Comparison of ENCODE assay signal across 10 mouse cellular contexts in the genomic region with DNA sequence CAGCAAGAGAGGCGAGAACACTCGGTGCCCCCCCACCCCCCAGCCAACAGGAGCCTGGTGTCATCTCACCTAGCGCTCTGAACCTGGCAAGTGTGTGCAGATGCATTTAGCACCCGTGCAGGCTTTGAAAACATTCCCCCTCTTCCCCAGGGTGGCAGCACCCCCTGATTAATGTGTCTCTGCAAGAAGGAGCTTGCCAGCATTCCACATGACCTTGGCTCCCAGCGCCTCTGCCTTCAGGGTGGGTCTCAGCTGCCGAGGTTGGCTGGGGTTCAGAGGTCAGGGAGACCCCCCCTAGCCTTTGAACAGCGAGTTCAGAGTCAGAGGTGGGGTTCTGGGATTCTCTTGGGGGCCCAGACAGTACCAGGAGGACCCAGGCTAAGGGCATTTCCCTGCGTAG.
DNase-seq lines count a peak whose midpoint lies in the region; ATAC-seq lines count a peak whose summit lies in the region.
"Had no signal": no experiment of that assay in that cellular context is flagged by ENCODE, and none has a peak within 500 bp of the region (broad histone marks: within the 10 kb centered on the region; RNA-seq: fewer than 3 reads in every experiment).

No protein-coding gene starts in this region.

- peaks cover 95% of the 10 kb centered on the region for H3K36me3 ChIP-seq in megakaryocyte, embryonic 14.5 days (replicated peaks; ENCODE audit: low read length)
- H3K36me3 ChIP-seq in limb, embryonic 10.5 days, result no peaks in the 10 kb centered on the region
- no peaks in the 10 kb centered on the region for H3K36me3 ChIP-seq in stomach, embryonic 16.5 days (ENCODE audit: control insufficient read depth, insufficient read depth, low read length)

- H3K4me2 ChIP-seq in stomach, embryonic 16.5 days (ENCODE audit: low read depth, low read length), result no peak overlapping the region

- H3K4me1 ChIP-seq in megakaryocyte, embryonic 14.5 days, result peaks cover 100% of the 10 kb centered on the region
- H3K4me1 ChIP-seq in limb, embryonic 10.5 days, result peaks cover 100% of the 10 kb centered on the region
- H3K4me1 ChIP-seq in stomach, embryonic 16.5 days (ENCODE audit: control insufficient read depth, insufficient read depth, low read length), result peaks cover 66% of the 10 kb centered on the region

- peak overlapping the region; percentile 38; the same call in 1 of the 2 replicates for H3K9ac ChIP-seq in stomach, embryonic 16.5 days (ENCODE audit: low read length)

- peak overlapping the region; percentile 77 for H3K27ac ChIP-seq in limb, embryonic 10.5 days
- no peak overlapping the region for H3K27ac ChIP-seq in stomach, embryonic 16.5 days (ENCODE audit: low read length)

- peak; percentile 50 for DNase-seq in adrenal gland, postnatal 10 days
- no peak for DNase-seq in adrenal gland, adult 8-10 months
- DNase-seq in limb, embryonic 10.5 days (ENCODE audit: low spot score), result peak; percentile 44
- DNase-seq in yolk sac, embryonic 10.5 days (ENCODE audit: low spot score), result no peak
- no peak for DNase-seq in kidney, postnatal 36 days
- DNase-seq: retina, postnatal 1 day had no signal

- WGBS in limb, embryonic 10.5 days, result 14% methylated on average over 8 of the region's 8 CpGs
- 42% methylated on average over 8 of the region's 8 CpGs for WGBS in stomach, embryonic 16.5 days

- no peak for ATAC-seq in megakaryocyte, adult 5-6 weeks (ENCODE audit: poor library complexity, severe bottlenecking)
- ATAC-seq in stomach, embryonic 16.5 days (ENCODE audit: insufficient read depth, low FRiP score), result no peak
- ATAC-seq: Patski had no signal

- H3K4me3 ChIP-seq in megakaryocyte, embryonic 14.5 days (replicated peaks), result peak overlapping the region; percentile 3
- 0 out of 2 replicates have a peak overlapping the region, but pooled peaks have one; percentile 4 for H3K4me3 ChIP-seq in limb, embryonic 10.5 days
- H3K4me3 ChIP-seq in stomach, embryonic 16.5 days (replicated peaks; ENCODE audit: low read length), result no peak overlapping the region

- H3K27me3 ChIP-seq in megakaryocyte, embryonic 14.5 days (replicated peaks), result no peaks in the 10 kb centered on the region
- H3K27me3 ChIP-seq in limb, embryonic 10.5 days (ENCODE audit: low read depth, poor library complexity, severe bottlenecking), result peaks cover 38% of the 10 kb centered on the region
- no peaks in the 10 kb centered on the region for H3K27me3 ChIP-seq in stomach, embryonic 16.5 days (ENCODE audit: control insufficient read depth, insufficient read depth, low read length)
- H3K27me3 ChIP-seq: Patski had no signal

- H3K9me3 ChIP-seq in megakaryocyte, embryonic 14.5 days, result no peaks in the 10 kb centered on the region
- no peaks in the 10 kb centered on the region for H3K9me3 ChIP-seq in limb, embryonic 10.5 days (replicated peaks)
- H3K9me3 ChIP-seq in stomach, embryonic 16.5 days (replicated peaks; ENCODE audit: control insufficient read depth, low read length), result no peaks in the 10 kb centered on the region

Comparison
In these comparisons a context has a peak if more than half of its experiments do, and no peak if none do; other contexts are left out.
1. DNase-seq: peak in adrenal gland, postnatal 10 days (single experiment) and limb, embryonic 10.5 days (single experiment); none in adrenal gland, adult 8-10 months (single experiment), yolk sac, embryonic 10.5 days (single experiment) and kidney, postnatal 36 days (0 of 2).